Mouse (Mus musculus) cerebellum, postnatal 4 days (tissue): ENCODE measurements around the gene BC035947.
A peak's percentile ranks its signal among the peaks of the same experiment; 100 is the strongest.
"Not testable (repeated sequence)": the region's sequence is repeated elsewhere in the genome, so short reads cannot be mapped to it uniquely, and the experiment has no call there.

Experiments
- DNase-seq, 2 experiments: peaks; one replicate each; pipeline ENCODE4 v3.0.0; 2022; ENCODE audit warnings: low spot score in 2 of 2, mixed read lengths in 1 of 2

BC035947 gene

DNA sequence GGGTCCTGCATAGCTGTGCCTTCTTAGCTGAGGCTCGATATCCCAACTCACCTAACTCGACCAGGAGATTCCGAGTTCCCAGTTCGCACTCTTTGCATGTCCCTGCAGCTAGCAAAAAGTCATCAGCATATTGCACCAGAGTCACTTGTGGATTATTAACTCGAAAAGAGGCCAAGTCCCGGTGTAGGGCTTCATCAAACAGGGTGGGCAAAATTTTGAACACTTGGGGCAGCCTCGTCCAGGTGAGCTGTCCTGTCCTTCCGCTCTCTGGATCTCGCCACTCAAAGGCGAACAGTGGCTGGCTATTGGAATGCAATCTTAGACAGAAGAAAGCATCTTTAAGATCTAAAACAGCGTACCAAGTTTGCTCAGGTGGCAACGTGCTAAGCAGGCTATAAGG, 10.1 kb downstream of the BC035947 start:
- DNase-seq = not testable (repeated sequence)

- DNase-seq = no peak
These were observed 10.9 kb downstream of the BC035947 start for GRCm38 (mm10) chr1:78501036-78501435.

DNA sequence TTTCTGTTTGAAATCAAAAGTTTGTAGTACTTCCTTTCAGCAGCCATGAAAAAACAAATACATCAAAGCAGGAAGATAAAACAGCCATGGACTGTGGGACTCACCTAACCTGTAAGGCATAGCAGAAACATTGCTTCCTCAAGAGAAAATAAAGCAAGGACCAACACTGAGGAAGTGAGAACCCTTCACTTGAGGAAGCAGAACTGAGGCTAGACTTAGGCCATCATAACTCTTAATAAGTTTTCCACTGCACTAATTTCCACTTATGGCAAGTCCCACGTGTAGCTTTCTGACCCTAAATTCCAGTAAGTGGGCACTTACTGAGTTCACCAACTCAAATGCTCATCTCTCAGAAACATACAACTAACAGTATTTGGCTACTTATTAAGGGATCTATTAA, 21.8 kb downstream of the BC035947 start:
- no peak for DNase-seq

DNA sequence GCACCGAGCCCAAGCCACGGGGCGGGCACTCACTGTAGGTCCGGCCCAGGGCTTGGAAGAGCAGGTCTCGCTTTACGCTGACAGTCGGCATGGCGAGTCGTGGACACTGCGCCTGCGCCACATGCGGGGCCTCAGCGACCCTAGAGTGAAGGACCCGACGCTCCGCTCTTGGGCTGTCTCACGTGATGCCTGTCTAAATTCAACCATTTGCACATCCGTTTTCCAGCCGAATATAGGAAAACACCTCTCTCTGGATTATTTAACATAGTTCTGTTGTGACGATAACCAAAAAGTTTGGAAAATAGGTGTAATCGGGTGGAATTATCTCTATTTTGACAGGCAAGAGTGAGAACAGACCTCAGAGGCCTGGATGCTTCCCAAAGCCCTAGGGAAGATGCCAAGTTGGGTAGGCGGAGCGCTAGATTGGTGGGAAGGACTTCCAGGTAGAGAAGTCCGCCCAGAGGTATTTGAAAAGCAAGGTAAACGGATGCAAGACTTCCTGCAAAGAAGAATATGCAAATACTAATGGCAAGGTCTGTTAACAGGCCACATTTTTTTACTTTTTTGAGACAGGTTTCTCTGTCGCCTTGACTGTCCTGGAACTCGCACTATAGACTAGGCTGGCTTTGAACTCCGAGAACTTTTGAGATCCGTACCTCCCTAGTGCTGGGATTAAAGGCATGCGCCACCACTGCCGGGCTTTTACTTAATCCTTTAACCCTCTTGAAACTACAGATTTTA, 23.0 kb downstream of the BC035947 start, which contains the start of gene Farsb:
Farsb (minus strand) TSS at position 146 of the 741 bp plus-strand sequence.
- peak; percentile 62 to 86 for DNase-seq

- no peak for DNase-seq
These were observed 23.6 kb downstream of the BC035947 start for GRCm38 (mm10) chr1:78488427-78488751.

DNA sequence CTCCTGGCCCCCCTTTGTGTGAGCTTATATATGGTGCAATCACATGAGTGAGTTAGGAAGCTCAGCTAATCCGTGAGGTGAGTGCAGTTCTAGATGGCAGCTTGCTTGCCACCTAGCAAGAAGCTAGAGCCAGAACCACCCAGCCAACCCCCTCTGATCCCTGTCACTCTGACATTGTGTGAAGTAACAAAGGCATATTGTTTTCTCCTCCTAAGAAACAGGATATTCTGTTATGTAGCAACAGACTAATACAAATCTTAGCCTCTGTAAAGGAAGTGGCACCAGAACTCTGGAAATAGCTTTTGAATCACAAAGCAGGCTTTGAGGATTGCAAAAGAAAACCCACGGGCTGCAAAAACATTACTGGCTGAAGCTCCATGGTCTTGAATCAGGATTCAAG, 27.6 kb downstream of the BC035947 start:
- DNase-seq = no peak

- no peak for DNase-seq
These were observed 28.5 kb downstream of the BC035947 start for GRCm38 (mm10) chr1:78483430-78483829.

- DNase-seq = no peak
These were observed 39.5 kb downstream of the BC035947 start for GRCm38 (mm10) chr1:78472441-78472840.

DNA sequence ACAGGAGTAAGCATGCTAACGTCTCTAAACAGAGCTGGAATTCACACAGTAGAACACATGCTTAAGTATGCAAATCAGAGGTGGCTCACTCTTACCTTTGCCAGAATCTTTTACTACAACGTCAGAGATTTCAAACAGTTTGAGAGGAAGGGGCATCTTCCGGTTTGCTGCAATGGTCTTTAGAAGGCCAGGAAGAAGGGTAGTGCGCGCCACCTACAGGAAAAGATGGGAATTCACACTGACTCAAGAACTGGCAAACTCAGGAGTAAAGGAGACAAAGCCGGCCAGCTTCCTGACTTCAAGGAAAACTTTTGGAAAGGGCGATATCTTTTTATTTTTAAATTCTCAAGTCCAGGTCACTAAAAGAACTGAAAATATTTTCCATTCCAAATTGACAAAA, 57.3 kb downstream of the BC035947 start:
- peak; percentile 35 to 61 for DNase-seq

GRCm38 (mm10) chr1:78453886-78454285, 58.1 kb downstream of the BC035947 start:
- DNase-seq = no peak

- no peak for DNase-seq
These were observed 59.4 kb downstream of the BC035947 start for GRCm38 (mm10) chr1:78452544-78452943.

DNA sequence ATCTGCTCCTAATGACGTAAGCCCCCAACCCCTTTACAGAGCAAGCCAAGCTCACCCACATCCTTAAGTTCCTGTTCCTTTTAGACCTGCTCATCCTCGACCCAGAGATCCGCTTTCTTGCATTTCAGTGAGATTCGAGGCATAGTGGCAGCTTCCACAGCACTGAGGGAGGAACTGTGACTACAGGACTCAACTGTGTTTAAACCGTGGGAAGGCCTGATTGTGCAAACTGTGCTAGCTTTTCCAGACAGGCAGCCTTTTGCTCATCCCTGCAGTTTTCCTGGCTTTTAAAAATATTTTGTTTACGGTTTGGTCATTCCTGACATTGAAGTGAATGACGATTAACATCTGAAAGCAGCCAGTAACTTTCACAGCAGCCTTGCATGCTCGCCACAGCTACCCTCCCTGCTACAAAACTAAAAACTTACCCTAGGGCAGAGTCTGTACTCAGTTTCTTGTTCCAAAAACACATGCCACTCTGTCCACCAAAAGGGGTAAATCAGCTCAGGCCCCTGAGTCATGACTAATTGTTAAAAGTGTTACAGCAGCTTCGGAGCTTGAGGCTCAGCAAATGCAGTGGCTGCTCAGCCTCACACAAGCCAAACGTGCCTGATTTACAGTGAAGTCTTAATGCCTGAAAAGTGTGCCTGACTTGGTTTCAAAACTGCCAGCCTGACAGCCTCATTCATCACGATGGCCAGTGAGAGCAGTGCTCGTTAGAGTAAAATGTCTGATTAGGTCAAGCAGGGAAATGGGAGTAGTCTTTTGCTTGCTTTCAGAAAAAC, 60.7 kb downstream of the BC035947 start:
- DNase-seq = no peak

DNA sequence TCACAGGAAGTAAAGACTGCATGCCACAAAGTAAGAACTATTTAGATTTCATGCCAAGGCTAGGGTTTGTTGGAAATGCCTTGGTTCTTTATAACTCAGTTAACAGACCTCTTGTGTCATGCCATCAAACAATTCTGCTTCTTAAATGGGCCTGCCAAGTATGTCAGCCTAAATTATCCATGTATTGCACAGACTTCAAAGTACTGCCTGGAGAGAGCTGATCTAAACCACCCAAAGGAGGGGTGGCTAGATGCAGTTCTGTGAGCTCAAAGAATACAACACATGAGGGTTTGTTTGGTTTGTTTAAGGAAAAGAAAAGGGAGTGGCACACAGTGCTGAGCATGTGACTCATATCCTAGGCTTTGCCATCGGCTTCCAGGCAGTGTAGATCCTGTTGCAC, 63.9 kb downstream of the BC035947 start:
- DNase-seq = no peak
